Mouse (Mus musculus) kidney, adult 11 months (tissue): ENCODE results near the gene Vars.
"Not testable (repeated sequence)": the region's sequence is repeated elsewhere in the genome, so short reads cannot be mapped to it uniquely, and the experiment has no call there.

Experiments
- DNase-seq: peaks from one replicate; pipeline ENCODE4 v3.0.0; 2022

The Vars gene

GRCm38 (mm10) chr17:35026206-35026605 is 25.4 kb downstream of the Vars start:
- no peak for DNase-seq

- no peak for DNase-seq
Observed at GRCm38 (mm10) chr17:35027277-35028068, 26.7 kb downstream of the Vars start, which contains the start of gene Sapcd1. Gene Sapcd1, minus strand, starts transcription at chr17:35028016.

GRCm38 (mm10) chr17:35028315-35028714 is 27.5 kb downstream of the Vars start:
- DNase-seq = no peak

GRCm38 (mm10) chr17:35029691-35030532 is 29.1 kb downstream of the Vars start:
- no peak for DNase-seq

GRCm38 (mm10) chr17:35031272-35031671 is 30.5 kb downstream of the Vars start:
- no peak for DNase-seq

- no peak for DNase-seq
Observed at GRCm38 (mm10) chr17:35031880-35032279, 31.1 kb downstream of the Vars start.

- DNase-seq = no peak
Observed at GRCm38 (mm10) chr17:35032323-35032870, 31.6 kb downstream of the Vars start.

GRCm38 (mm10) chr17:35033703-35034102 is 32.9 kb downstream of the Vars start:
- not testable (repeated sequence) for DNase-seq

GRCm38 (mm10) chr17:35034896-35035295 is 34.1 kb downstream of the Vars start:
- no peak for DNase-seq

GRCm38 (mm10) chr17:35039121-35039873 is 38.5 kb downstream of the Vars start:
- DNase-seq = no peak

GRCm38 (mm10) chr17:35043794-35044193 is 43.0 kb downstream of the Vars start:
- no peak for DNase-seq

GRCm38 (mm10) chr17:35044904-35045806 is 44.4 kb downstream of the Vars start:
- no peak for DNase-seq

GRCm38 (mm10) chr17:35045807-35046680 is 45.3 kb downstream of the Vars start:
- DNase-seq = peak; percentile 31

GRCm38 (mm10) chr17:35046681-35047455 is 46.1 kb downstream of the Vars start, which contains the start of gene Msh5:
Gene Msh5, minus strand, starts transcription at chr17:35046745.
- DNase-seq = peak; percentile 99

- DNase-seq = peak; percentile 82
Observed at GRCm38 (mm10) chr17:35047688-35048087, 46.9 kb downstream of the Vars start.

GRCm38 (mm10) chr17:35048149-35048931 is 47.6 kb downstream of the Vars start:
- peak; percentile 19 for DNase-seq

GRCm38 (mm10) chr17:35048932-35049440 is 48.2 kb downstream of the Vars start:
- DNase-seq = no peak

- DNase-seq = peak; percentile 46
Observed at GRCm38 (mm10) chr17:35049561-35050016, 48.8 kb downstream of the Vars start, which contains the start of gene Clic1. Gene Clic1, plus strand, starts transcription at chr17:35049966.
